Mouse (Mus musculus): ENCODE data around the gene Gtpbp2.

The Gtpbp2 gene

GRCm38 (mm10) chr17:46203078-46203477 lies 42.2 kb downstream of the Gtpbp2 start:
- in situ Hi-C loops (cut with MboI, MseI) = no loop called here

- in situ Hi-C loops (cut with MboI, MseI) = no loop called here
Measured at GRCm38 (mm10) chr17:46206676-46207075, 45.8 kb downstream of the Gtpbp2 start.

- in situ Hi-C loops (cut with MboI, MseI) = no loop called here
Measured at GRCm38 (mm10) chr17:46210550-46210949, 49.7 kb downstream of the Gtpbp2 start.
